Mouse (Mus musculus) small intestine, adult 2 months (tissue): ENCODE measurements at regions not wholly inside any gene's neighbourhood (a gene's known extent, or its start where the extent isn't known, plus 50 kb on each side); places are given as distances from the start of the nearest gene placed in this dataset.

Experiments
- H3K27ac ChIP-seq: fragments of 200-500 bp; 2 replicates; pipeline ENCODE4 v1.5.1; 2012; ENCODE audit warnings: low read depth, low read length, control low read depth, inconsistent platforms; ENCODE audit not compliant: insufficient read depth
- H3K27me3 ChIP-seq: fragments of 200-500 bp; 2 replicates; pipeline ENCODE4 v1.6.1; 2012; ENCODE audit warnings: mild to moderate bottlenecking, moderate library complexity, low read length, inconsistent platforms; ENCODE audit not compliant: control insufficient read depth, insufficient read depth
- H3K36me3 ChIP-seq: fragments of 200-500 bp; 2 replicates; pipeline ENCODE4 v1.6.1; 2012; ENCODE audit warnings: mild to moderate bottlenecking, low read length, control low read depth, inconsistent platforms; ENCODE audit not compliant: control insufficient read depth, insufficient read depth
- H3K4me1 ChIP-seq: fragments of 200-500 bp; 2 replicates; pipeline ENCODE4 v1.6.1; 2012; ENCODE audit warnings: low read length, inconsistent platforms, mixed read lengths; ENCODE audit not compliant: control insufficient read depth, insufficient read depth, insufficient read length
- H3K4me3 ChIP-seq: fragments of 200-500 bp; 2 replicates; pipeline ENCODE4 v1.5.1; 2012; ENCODE audit warnings: low read depth, mild to moderate bottlenecking, control low read depth, inconsistent platforms, low read length, moderate library complexity
- CTCF ChIP-seq: fragments of 200-500 bp; IDR thresholded peaks from 2 replicates; pipeline ENCODE4 v1.5.1; 2012; ENCODE audit warnings: low read depth, mild to moderate bottlenecking, control low read depth, inconsistent platforms, low read length, moderate library complexity, mixed read lengths; ENCODE audit not compliant: insufficient replicate concordance, insufficient read length; ENCODE audit errors: extremely low read depth
- POLR2A ChIP-seq: fragments of 200-500 bp; IDR thresholded peaks from 2 replicates; pipeline ENCODE4 v1.6.1; 2012; ENCODE audit warnings: low read depth, mild to moderate bottlenecking, control low read depth, inconsistent platforms, low read length, moderate library complexity
- WGBS: fragments of 180-500 bp; shearing (Covaris S2); methylation state at CpG from one replicate; pipeline ENCODE4 v1.1.7; 2018; 5-methylcytosine and 5-hydroxymethylcytosine counted together

DNA sequence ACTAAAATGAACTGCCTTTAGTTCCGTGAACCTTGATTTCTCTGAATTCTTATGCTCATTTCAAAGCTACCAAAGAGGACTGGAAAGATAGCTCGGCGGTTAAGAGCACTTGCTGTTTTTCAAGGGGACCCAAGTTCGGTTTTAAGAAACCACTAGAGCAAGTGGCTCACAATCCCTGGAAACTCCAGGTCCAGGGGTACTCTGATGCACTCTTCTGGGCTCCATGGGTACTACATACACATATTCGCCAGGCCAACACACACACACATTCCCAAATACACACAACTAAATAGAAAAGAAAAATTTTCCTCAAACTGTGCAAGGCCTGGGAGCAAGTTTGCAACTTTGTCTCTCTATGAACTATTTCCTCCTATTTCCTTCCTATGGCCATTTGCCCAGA, 498.9 kb upstream of the Castor2 start:
- H3K4me1 ChIP-seq, result no peaks in the 10 kb centered on the region
- no peaks in the 10 kb centered on the region for H3K27me3 ChIP-seq
- H3K36me3 ChIP-seq, result no peaks in the 10 kb centered on the region
- H3K4me3 ChIP-seq, result no peak overlapping the region
- WGBS, result 52% methylated on average over 5 of the region's 5 CpGs
- no peak overlapping the region for H3K27ac ChIP-seq
- no peak for TF ChIP-seq POLR2A
- no peak for TF ChIP-seq CTCF

DNA sequence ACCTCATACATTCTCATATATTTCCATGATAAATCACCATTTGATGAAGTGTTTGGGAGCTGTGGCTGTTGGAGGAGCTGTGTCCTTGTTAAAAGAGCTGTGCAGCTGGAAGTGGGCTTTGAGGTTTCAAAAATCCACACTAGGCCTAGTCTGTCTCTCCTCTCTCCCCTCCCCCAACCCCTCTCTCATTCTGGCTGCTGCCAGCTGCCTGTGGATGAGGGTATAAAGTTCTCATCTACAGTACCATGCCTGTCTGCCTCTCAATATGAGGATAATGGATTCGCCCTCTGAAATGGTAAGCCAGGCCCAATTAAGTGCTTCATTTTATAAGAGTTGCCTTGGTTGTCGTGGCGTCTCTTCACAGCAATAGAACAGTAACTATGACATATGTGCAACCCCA, 501.4 kb upstream of the Castor2 start:
- H3K27ac ChIP-seq, result no peak overlapping the region
- TF ChIP-seq CTCF, result no peak
- TF ChIP-seq POLR2A, result no peak
- H3K4me1 ChIP-seq, result no peaks in the 10 kb centered on the region
- H3K36me3 ChIP-seq, result no peaks in the 10 kb centered on the region
- no peaks in the 10 kb centered on the region for H3K27me3 ChIP-seq
- WGBS, result 91% methylated on average over 3 of the region's 3 CpGs
- no peak overlapping the region for H3K4me3 ChIP-seq

DNA sequence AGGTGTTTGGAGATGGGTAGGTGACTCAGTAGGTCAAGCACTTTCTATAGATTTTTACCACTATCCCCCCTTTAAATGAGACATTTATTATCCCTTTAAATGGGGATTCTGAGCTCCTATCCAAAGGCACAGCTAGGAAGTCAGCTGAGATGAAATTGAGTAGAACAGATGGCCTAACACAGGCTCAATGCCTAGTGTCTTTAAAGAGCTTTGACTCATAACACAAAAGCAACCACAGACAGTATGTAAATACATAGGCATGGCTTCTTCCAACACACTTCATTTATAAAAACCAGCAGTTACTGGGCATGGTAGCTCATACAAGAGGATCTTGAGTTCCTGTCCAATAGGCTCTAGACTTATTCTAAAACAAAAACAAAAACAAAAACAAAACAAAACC, 513.0 kb upstream of the Castor2 start:
- TF ChIP-seq POLR2A (no peak), CTCF (no peak)
- Histone ChIP-seq H3K4me1 (no peaks in the 10 kb centered on the region), H3K27ac (no peak overlapping the region), H3K4me3 (no peak overlapping the region), H3K36me3 (no peaks in the 10 kb centered on the region), H3K27me3 (no peaks in the 10 kb centered on the region)

DNA sequence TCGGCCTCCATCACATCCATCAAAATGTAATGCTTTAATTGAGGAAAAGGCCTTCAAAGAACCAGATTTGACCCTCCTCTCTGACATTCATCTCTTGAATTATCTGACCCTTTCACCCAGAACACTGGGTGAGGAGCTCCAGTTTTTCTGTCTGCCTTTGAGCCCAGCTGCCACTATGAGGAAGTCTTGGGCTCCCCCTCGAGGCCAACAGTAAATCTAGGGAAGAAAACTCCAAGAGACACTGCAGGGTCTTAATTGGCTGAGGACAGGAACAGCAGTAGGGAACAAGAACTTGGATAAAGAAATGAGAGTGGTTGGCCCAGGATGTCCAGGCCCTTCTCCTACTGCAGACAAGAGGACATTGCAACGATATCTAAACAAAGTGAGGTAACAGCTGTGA, 514.3 kb upstream of the Castor2 start:
- peak; percentile 36; the same call in 1 of the 2 replicates for TF ChIP-seq CTCF
- no peak for TF ChIP-seq POLR2A
- Histone ChIP-seq H3K4me3 (no peak overlapping the region), H3K4me1 (no peaks in the 10 kb centered on the region), H3K36me3 (no peaks in the 10 kb centered on the region), H3K27ac (no peak overlapping the region), H3K27me3 (no peaks in the 10 kb centered on the region)
- WGBS, result 26% methylated on average over 3 of the region's 3 CpGs

DNA sequence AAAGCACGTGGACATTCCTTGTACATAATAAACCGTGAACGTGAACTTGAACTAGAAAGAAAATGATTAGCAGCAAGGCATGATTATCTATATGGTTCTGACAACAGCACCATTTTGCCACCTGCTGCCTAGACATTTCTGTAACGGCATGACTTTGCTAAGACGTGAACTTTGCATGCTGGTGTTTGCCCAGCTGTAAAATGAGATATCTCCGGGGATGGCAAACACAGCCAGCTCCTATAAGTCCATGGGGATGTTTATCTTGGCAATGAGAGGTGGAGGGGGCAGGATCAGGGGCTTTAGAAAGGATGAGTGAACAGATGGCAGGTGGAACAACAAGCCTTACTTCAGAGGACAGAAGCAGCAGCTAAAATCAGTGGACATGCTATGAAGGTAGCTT, 522.9 kb upstream of the Castor2 start:
- TF ChIP-seq POLR2A, result no peak
- no peak for TF ChIP-seq CTCF
- Histone ChIP-seq H3K4me1 (no peaks in the 10 kb centered on the region), H3K27me3 (no peaks in the 10 kb centered on the region), H3K27ac (no peak overlapping the region), H3K4me3 (no peak overlapping the region), H3K36me3 (no peaks in the 10 kb centered on the region)
- WGBS, result 25% methylated on average over 6 of the region's 6 CpGs

DNA sequence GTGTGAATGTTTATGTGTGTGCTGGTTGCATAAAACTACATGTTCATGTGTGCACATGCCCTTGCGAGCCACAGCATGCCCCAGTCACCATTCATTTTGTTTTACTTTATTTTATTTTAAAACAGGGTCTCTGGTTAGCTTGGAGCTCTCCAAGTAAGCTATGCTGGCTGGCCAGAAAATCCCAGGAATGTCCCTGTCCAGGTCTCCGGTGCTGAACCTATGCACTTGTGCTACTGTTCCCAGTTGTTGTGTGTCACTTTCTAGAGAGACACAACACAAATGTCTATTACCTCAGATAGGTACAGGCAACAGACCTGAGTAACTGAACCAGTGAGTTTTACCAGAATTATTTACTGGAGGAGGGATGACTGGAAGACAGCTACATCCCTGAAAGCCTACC, 530.4 kb upstream of the Castor2 start:
- WGBS, result 80% methylated on average over 2 of the region's 2 CpGs
- Histone ChIP-seq H3K4me3 (no peak overlapping the region), H3K36me3 (no peaks in the 10 kb centered on the region), H3K4me1 (no peaks in the 10 kb centered on the region), H3K27me3 (no peaks in the 10 kb centered on the region), H3K27ac (no peak overlapping the region)
- no peak for TF ChIP-seq CTCF
- TF ChIP-seq POLR2A, result no peak

DNA sequence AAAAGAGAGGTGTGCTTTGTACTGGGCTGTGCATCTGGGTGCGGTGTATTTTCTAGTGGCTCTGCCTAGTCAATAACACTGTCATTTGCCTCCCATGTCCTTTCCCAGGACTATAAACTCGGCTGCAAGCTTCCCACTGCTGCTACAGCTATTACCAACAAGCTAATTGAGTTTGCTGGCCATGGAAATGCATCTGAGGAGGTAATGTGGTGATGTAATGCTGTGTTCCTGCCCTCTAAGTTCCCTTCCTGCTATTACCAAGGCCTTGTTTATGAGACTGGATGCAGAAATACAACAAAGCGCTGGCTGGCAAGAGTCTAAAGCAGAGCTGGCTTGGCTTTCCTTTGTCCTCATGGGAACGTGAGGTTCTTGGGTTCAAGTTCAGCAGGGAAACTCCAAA, 533.0 kb upstream of the Castor2 start:
- WGBS, result 73% methylated on average over 4 of the region's 4 CpGs
- no peaks in the 10 kb centered on the region for H3K36me3 ChIP-seq

DNA sequence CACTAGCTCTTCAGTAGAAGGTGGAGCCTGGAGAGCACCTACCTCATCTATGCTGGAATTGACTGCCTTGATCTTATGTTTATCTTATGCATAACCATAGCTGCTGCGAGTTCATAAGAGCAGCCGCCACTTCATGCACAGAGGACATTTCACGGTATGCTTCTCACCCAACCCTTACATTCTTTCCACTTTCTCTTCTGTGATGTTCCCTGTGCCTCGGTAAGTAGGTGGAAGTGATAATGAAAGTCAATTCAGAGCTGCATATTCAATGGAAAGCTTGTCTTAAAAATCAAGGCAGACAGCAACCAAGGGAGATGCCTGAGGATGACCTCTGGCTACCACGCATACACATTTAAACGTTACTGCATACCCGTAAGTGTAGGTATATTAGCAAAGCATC, 548.9 kb upstream of the Castor2 start:
- H3K4me3 ChIP-seq, result no peak overlapping the region
- H3K36me3 ChIP-seq, result no peaks in the 10 kb centered on the region
- WGBS, result 71% methylated on average over 7 of the region's 7 CpGs
- H3K27me3 ChIP-seq, result no peaks in the 10 kb centered on the region
- H3K27ac ChIP-seq, result no peak overlapping the region
- no peak for TF ChIP-seq CTCF
- no peaks in the 10 kb centered on the region for H3K4me1 ChIP-seq

More for the DNA sequence above, 533.0 kb upstream of the Castor2 start:
- TF ChIP-seq CTCF (no peak), POLR2A (no peak)
- Histone ChIP-seq H3K27me3 (no peaks in the 10 kb centered on the region), H3K27ac (no peak overlapping the region), H3K4me1 (no peaks in the 10 kb centered on the region), H3K4me3 (no peak overlapping the region)
